Mouse (Mus musculus) MEL (cell line): ENCODE data around the gene 9430038I01Rik. TPM values are rescaled to one million over a fixed set of nuclear protein-coding genes. Genes with fewer than 3 reads are reported as not detected.

Source experiments
- DNase-seq: peaks from one replicate; pipeline ENCODE4 v3.0.0; 2011; ENCODE audit warnings: low read depth, low spot score
- H3K27ac ChIP-seq: 2 replicates; pipeline ENCODE4 v1.5.1; 2012; ENCODE audit warnings: low read depth, mild to moderate bottlenecking, control low read depth, low read length, moderate library complexity; ENCODE audit not compliant: control insufficient read depth
- H3K27me3 ChIP-seq, 2 experiments: fragments of 150-350 bp in 1 of 2; sonication (generic) in 1 of 2; 2 replicates each; pipeline ENCODE4 v1.6.1; 2012; ENCODE audit warnings: low read length in 2 of 2, mild to moderate bottlenecking in 2 of 2, improper control_type of control experiment in 1 of 2, moderate library complexity in 1 of 2; ENCODE audit not compliant: insufficient read depth in 2 of 2, control insufficient read depth in 1 of 2
- H3K36me3 ChIP-seq, 2 experiments: 2 replicates each; pipeline ENCODE4 v1.6.1; 2012 to 2014; ENCODE audit warnings: low read length in 2 of 2, improper control_type of control experiment in 1 of 2, inconsistent platforms in 1 of 2, mild to moderate bottlenecking in 1 of 2; ENCODE audit not compliant: insufficient read depth in 2 of 2, control insufficient read depth in 1 of 2
- H3K4me1 ChIP-seq, 2 experiments: fragments of 150-350 bp in 1 of 2; sonication (generic) in 1 of 2; 2 replicates each; pipeline ENCODE4 v1.6.1; 2012; ENCODE audit warnings: low read length in 2 of 2, improper control_type of control experiment in 1 of 2, mild to moderate bottlenecking in 1 of 2; ENCODE audit not compliant: insufficient read depth in 2 of 2, control insufficient read depth in 1 of 2
- H3K4me3 ChIP-seq, 2 experiments: fragments of 150-350 bp in 1 of 2; sonication (generic) in 1 of 2; 2 replicates each; pipeline ENCODE4 v1.5.1; 2012; ENCODE audit warnings: low read depth in 2 of 2, low read length in 2 of 2, mild to moderate bottlenecking in 2 of 2, moderate library complexity in 2 of 2, control low read depth in 1 of 2, improper control_type of control experiment in 1 of 2; ENCODE audit not compliant: control insufficient read depth in 1 of 2, insufficient read depth in 1 of 2
- H3K79me2 ChIP-seq: 2 replicates; pipeline ENCODE4 v1.6.1; 2012; ENCODE audit warnings: mild to moderate bottlenecking, low read length, moderate library complexity; ENCODE audit not compliant: control insufficient read depth, poor library complexity, insufficient read depth
- H3K9ac ChIP-seq: 2 replicates; pipeline ENCODE4 v1.6.1; 2012; ENCODE audit warnings: low read depth, mild to moderate bottlenecking, control low read depth, low read length, moderate library complexity; ENCODE audit not compliant: control insufficient read depth, poor library complexity, severe bottlenecking
- H3K9me3 ChIP-seq: fragments of 150-350 bp; sonication (generic); replicated peaks from 2 replicates; pipeline ENCODE4 v1.6.1; 2012; ENCODE audit warnings: mild to moderate bottlenecking, low read length, improper control_type of control experiment, moderate library complexity; ENCODE audit not compliant: insufficient read depth
- BHLHE40 ChIP-seq: IDR thresholded peaks from 2 replicates; pipeline ENCODE4 v1.6.1; 2012; ENCODE audit warnings: low read depth, mild to moderate bottlenecking, inconsistent platforms, low read length, improper control_type of control experiment, borderline replicate concordance
- CHD1 ChIP-seq: IDR thresholded peaks from 2 replicates; pipeline ENCODE4 v1.6.1; 2012; ENCODE audit warnings: low read depth, mild to moderate bottlenecking, inconsistent platforms, low read length, improper control_type of control experiment
- CHD2 ChIP-seq: IDR thresholded peaks from 2 replicates; pipeline ENCODE4 v1.6.1; 2011; ENCODE audit warnings: low read length, improper control_type of control experiment
- CTCF ChIP-seq, 3 experiments: IDR thresholded peaks in 2 of 3; conservative IDR thresholded peaks in 1 of 3; 2 replicates each; pipeline ENCODE4 v1.5.1; 2011 to 2012; ENCODE audit warnings: low read length in 3 of 3, low read depth in 2 of 3, mild to moderate bottlenecking in 2 of 3, improper control_type of control experiment in 1 of 3, inconsistent platforms in 1 of 3, mixed read lengths in 1 of 3, moderate library complexity in 1 of 3; ENCODE audit not compliant: control insufficient read depth in 1 of 3, insufficient read depth in 1 of 3, poor library complexity in 1 of 3, severe bottlenecking in 1 of 3
- E2F4 ChIP-seq: IDR thresholded peaks from 2 replicates; pipeline ENCODE4 v1.6.1; 2011; ENCODE audit warnings: low read depth, low read length, improper control_type of control experiment, borderline replicate concordance
- ELF1 ChIP-seq: IDR thresholded peaks from 2 replicates; pipeline ENCODE4 v1.6.1; 2014; ENCODE audit warnings: low read depth, mild to moderate bottlenecking, inconsistent platforms, low read length, improper control_type of control experiment, moderate library complexity
- EP300 ChIP-seq, 2 experiments: IDR thresholded peaks; 2 replicates each; pipeline ENCODE4 v1.6.1; 2011; ENCODE audit warnings: improper control_type of control experiment in 2 of 2, low read length in 2 of 2, low read depth in 1 of 2, mild to moderate bottlenecking in 1 of 2
- ETS1 ChIP-seq: IDR thresholded peaks from 2 replicates; pipeline ENCODE4 v1.6.1; 2012; ENCODE audit warnings: low read depth, mild to moderate bottlenecking, inconsistent platforms, low read length, improper control_type of control experiment, moderate library complexity
- JUND ChIP-seq: IDR thresholded peaks from 2 replicates; pipeline ENCODE4 v1.6.1; 2011; ENCODE audit warnings: low read depth, mild to moderate bottlenecking, improper control_type of control experiment, low read length
- MAFK ChIP-seq: IDR thresholded peaks from 2 replicates; pipeline ENCODE4 v1.6.1; 2011; ENCODE audit warnings: low read depth, mild to moderate bottlenecking, low read length, improper control_type of control experiment, borderline replicate concordance
- MAX ChIP-seq: IDR thresholded peaks from 2 replicates; pipeline ENCODE4 v1.6.1; 2011; ENCODE audit warnings: low read length, improper control_type of control experiment
- MEF2A ChIP-seq: IDR thresholded peaks from 2 replicates; pipeline ENCODE4 v1.6.1; 2014; ENCODE audit warnings: low read depth, mild to moderate bottlenecking, inconsistent platforms, low read length, improper control_type of control experiment; ENCODE audit not compliant: poor library complexity, insufficient replicate concordance, severe bottlenecking; ENCODE audit errors: extremely low read depth
- MXI1 ChIP-seq: IDR thresholded peaks from 2 replicates; pipeline ENCODE4 v1.6.1; 2011; ENCODE audit warnings: mild to moderate bottlenecking, low read depth, low read length, improper control_type of control experiment
- MYB ChIP-seq: IDR thresholded peaks from 2 replicates; pipeline ENCODE4 v1.6.1; 2011; ENCODE audit warnings: mild to moderate bottlenecking, low read depth, low read length, improper control_type of control experiment
- NELFE ChIP-seq: IDR thresholded peaks from 2 replicates; pipeline ENCODE4 v1.6.1; 2011; ENCODE audit warnings: low read depth, low read length, improper control_type of control experiment
- POLR2AphosphoS2 ChIP-seq: IDR thresholded peaks from 2 replicates; pipeline ENCODE4 v1.6.1; 2011; ENCODE audit warnings: low read length, improper control_type of control experiment
- POLR2AphosphoS5 ChIP-seq: IDR thresholded peaks from 2 replicates; pipeline ENCODE4 v1.6.1; 2012; ENCODE audit warnings: low read depth, borderline replicate concordance, mild to moderate bottlenecking, inconsistent platforms, low read length, moderate library complexity, mixed read lengths
- RCOR1 ChIP-seq: IDR thresholded peaks from 2 replicates; pipeline ENCODE4 v1.6.1; 2012; ENCODE audit warnings: low read depth, mild to moderate bottlenecking, inconsistent platforms, low read length, improper control_type of control experiment
- SIN3A ChIP-seq: IDR thresholded peaks from 2 replicates; pipeline ENCODE4 v1.6.1; 2012; ENCODE audit warnings: low read length, improper control_type of control experiment, inconsistent platforms
- TBP ChIP-seq: IDR thresholded peaks from 2 replicates; pipeline ENCODE4 v1.8.0; 2011; ENCODE audit warnings: low read depth, low read length, improper control_type of control experiment
- TCF12 ChIP-seq: IDR thresholded peaks from 2 replicates; pipeline ENCODE4 v1.6.1; 2014; ENCODE audit warnings: low read depth, mild to moderate bottlenecking, inconsistent platforms, low read length, improper control_type of control experiment, moderate library complexity
- UBTF ChIP-seq: IDR thresholded peaks from 2 replicates; pipeline ENCODE4 v1.6.1; 2012; ENCODE audit warnings: low read depth, mild to moderate bottlenecking, inconsistent platforms, low read length, improper control_type of control experiment, moderate library complexity, borderline replicate concordance; ENCODE audit not compliant: insufficient read depth
- USF1 ChIP-seq: IDR thresholded peaks from 2 replicates; pipeline ENCODE4 v1.6.1; 2014; ENCODE audit warnings: low read depth, mild to moderate bottlenecking, inconsistent platforms, low read length, improper control_type of control experiment, moderate library complexity
- USF2 ChIP-seq, 2 experiments: IDR thresholded peaks; 2 replicates each; pipeline ENCODE4 v1.6.1; 2011 to 2012; ENCODE audit warnings: improper control_type of control experiment in 2 of 2, low read length in 2 of 2, borderline replicate concordance in 1 of 2, inconsistent platforms in 1 of 2, low read depth in 1 of 2, mild to moderate bottlenecking in 1 of 2; ENCODE audit not compliant: insufficient read depth in 1 of 2
- ZC3H11A ChIP-seq: IDR thresholded peaks from 2 replicates; pipeline ENCODE4 v1.6.1; 2012; ENCODE audit warnings: low read depth, mild to moderate bottlenecking, inconsistent platforms, low read length, improper control_type of control experiment
- ZKSCAN1 ChIP-seq: IDR thresholded peaks from 2 replicates; pipeline ENCODE4 v1.6.1; 2012; ENCODE audit warnings: low read depth, mild to moderate bottlenecking, inconsistent platforms, low read length, improper control_type of control experiment, moderate library complexity
- ZMIZ1 ChIP-seq: IDR thresholded peaks from 2 replicates; pipeline ENCODE4 v1.6.1; 2012; ENCODE audit warnings: low read depth, mild to moderate bottlenecking, inconsistent platforms, low read length, improper control_type of control experiment, moderate library complexity
- polyA plus RNA-seq, 2 experiments: library from polyadenylated mRNA; stranded (reverse) in 1 of 2; unstranded in 1 of 2; fragments of >175 nt in 1 of 2; fragments of >200 nt in 1 of 2; gene quantifications; 2 replicates each; pipeline versions ENCODE4 v1.2.1 to v1.2.4; 2012; ENCODE audit warnings: low replicate concordance in 2 of 2, low read depth in 1 of 2; ENCODE audit not compliant: insufficient read length in 2 of 2, insufficient read depth in 1 of 2, missing spikeins in 1 of 2
- total RNA-seq: library from RNA; depleted of rRNA; stranded (reverse); fragments of 300-350 nt; gene quantifications from 2 replicates; pipeline ENCODE4 v1.2.3, GENCODE M21; 2012

Gene 9430038I01Rik
- total and polyA plus RNA-seq, 3 experiments, result 19.0 to 24.5 TPM; not detected in 1

GRCm38 (mm10) chr7:137346068-137346467, 64.5 kb downstream of the 9430038I01Rik start:
- TF ChIP-seq MAX (no peak), POLR2AphosphoS2 (no peak), MEF2A (no peak), USF2 (IDR thresholded peaks at IDR 0.05; ENCODE audit: borderline replicate concordance in 1 of 2, insufficient read depth in 1 of 2, low read depth in 1 of 2, low read length in 2 of 2) (no peak), ZKSCAN1 (no peak), ZMIZ1 (no peak), SIN3A (no peak), NELFE (no peak), ETS1 (no peak), ELF1 (no peak), RCOR1 (no peak), JUND (no peak), TCF12 (no peak), MYB (no peak), BHLHE40 (no peak), CHD2 (no peak), UBTF (no peak), MXI1 (no peak), USF1 (no peak), MAFK (no peak)
- TF ChIP-seq, all 39 proteins: peak for 0
- H3K36me3 ChIP-seq, result no peaks in the 10 kb centered on the region
- H3K27ac ChIP-seq, result no peak overlapping the region
- no peaks in the 10 kb centered on the region for H3K27me3 ChIP-seq
- no peak overlapping the region for H3K4me3 ChIP-seq
- DNase-seq, result no peak
- no peaks in the 10 kb centered on the region for H3K9me3 ChIP-seq
- H3K9ac ChIP-seq, result no peak overlapping the region
- H3K4me1 ChIP-seq, result no peaks in the 10 kb centered on the region
- H3K79me2 ChIP-seq, result no peaks in the 10 kb centered on the region

GRCm38 (mm10) chr7:137333951-137334350, 76.6 kb downstream of the 9430038I01Rik start:
- H3K9ac ChIP-seq, result no peak overlapping the region
- no peaks in the 10 kb centered on the region for H3K79me2 ChIP-seq
- DNase-seq, result no peak
- H3K36me3 ChIP-seq, result no peaks in the 10 kb centered on the region
- H3K9me3 ChIP-seq, result no peaks in the 10 kb centered on the region
- H3K27me3 ChIP-seq, result no peaks in the 10 kb centered on the region
- H3K4me3 ChIP-seq, result no peak overlapping the region
- TF ChIP-seq BHLHE40, result no peak
- no peak for TF ChIP-seq RCOR1
- TF ChIP-seq POLR2AphosphoS2, result no peak
- TF ChIP-seq ELF1, result no peak
- no peak for TF ChIP-seq TCF12
- no peak for TF ChIP-seq MAX
- no peak for TF ChIP-seq POLR2AphosphoS5
- no peak for TF ChIP-seq CHD1
- no peak for TF ChIP-seq ZC3H11A
- TF ChIP-seq CTCF (IDR thresholded peaks at IDR 0.05 in 2 of 3, conservative IDR thresholded peaks at IDR 0.05 in 1 of 3; ENCODE audit: control insufficient read depth in 1 of 3, insufficient read depth in 1 of 3, low read depth in 2 of 3, low read length in 3 of 3, poor library complexity in 1 of 3, severe bottlenecking in 1 of 3), result no peak
- TF ChIP-seq UBTF, result no peak
- TF ChIP-seq SIN3A, result no peak
- no peak for TF ChIP-seq TBP
- TF ChIP-seq CHD2, result no peak
- TF ChIP-seq EP300 (IDR thresholded peaks at IDR 0.05; ENCODE audit: low read depth in 1 of 2, low read length in 2 of 2), result no peak
- no peak for TF ChIP-seq ZMIZ1
- no peak for TF ChIP-seq NELFE
- no peak for TF ChIP-seq USF1
- no peak for TF ChIP-seq E2F4
- no peak for TF ChIP-seq MXI1
- no peaks in the 10 kb centered on the region for H3K4me1 ChIP-seq
- no peak overlapping the region for H3K27ac ChIP-seq
